Mouse (Mus musculus) CH12F3 (cell line): ENCODE results near the gene Gm5089.

ENCODE experiments used
- in situ Hi-C: fragments of 300-500 bp; cut with MboI; formaldehyde crosslinking; loops from 2 replicates; pipeline ENCODE4 v1.14.3; 2020; ENCODE audit warnings: low sequenced_read_pairs

The Gm5089 gene

GRCm38 (mm10) chr14:122388431-122389031 is 62.4 kb downstream of the Gm5089 start:
- in situ Hi-C loops, result no loop called here

GRCm38 (mm10) chr14:122387781-122388180 is 63.1 kb downstream of the Gm5089 start:
- in situ Hi-C loops, result no loop called here

GRCm38 (mm10) chr14:122386281-122387130 is 64.4 kb downstream of the Gm5089 start:
- in situ Hi-C loops, result no loop called here

GRCm38 (mm10) chr14:122385758-122386157 is 65.2 kb downstream of the Gm5089 start:
- in situ Hi-C loops, result no loop called here

GRCm38 (mm10) chr14:122385238-122385534 is 65.7 kb downstream of the Gm5089 start:
- in situ Hi-C loops, result no loop called here
